Mouse (Mus musculus) ES-Bruce4 (cell line): ENCODE results near the gene Eps15.

ENCODE experiments used
- CTCF ChIP-seq: IDR thresholded peaks from one replicate; pipeline ENCODE4 v1.8.1; 2011; ENCODE audit warnings: low read depth, low read length
- POLR2A ChIP-seq: IDR thresholded peaks from one replicate; pipeline ENCODE4 v1.8.1; 2011; ENCODE audit warnings: low read length; ENCODE audit not compliant: insufficient read depth

- TF ChIP-seq CTCF (no peak), POLR2A (no peak)
These were observed 139.5 kb downstream of the Eps15 start for GRCm38 (mm10) chr4:109419563-109419962.
